Mouse (Mus musculus): ENCODE measurements around the gene Meis3.

Meis3 gene

GRCm38 (mm10) chr7:16208781-16209665, 34.1 kb downstream of the Meis3 start:
- peak in 1 of 2 experiments; percentile 16 for DNase-seq (ENCODE audit: low spot score in 2 of 2)

- peak in 1 of 2 experiments; percentile 22 for DNase-seq (ENCODE audit: low spot score in 2 of 2)
These were observed 36.0 kb downstream of the Meis3 start for GRCm38 (mm10) chr7:16210862-16211365.

GRCm38 (mm10) chr7:16213196-16213595, 38.3 kb downstream of the Meis3 start:
- peak in 1 of 2 experiments; percentile 15 for DNase-seq (ENCODE audit: low spot score in 2 of 2)

GRCm38 (mm10) chr7:16213986-16214385, 39.1 kb downstream of the Meis3 start:
- peak in 1 of 2 experiments; percentile 18 for DNase-seq (ENCODE audit: low spot score in 2 of 2)

- peak; percentile 96 to 97 for DNase-seq (ENCODE audit: low spot score in 2 of 2)
These were observed 46.8 kb downstream of the Meis3 start, which contains the start of gene Dhx34 for GRCm38 (mm10) chr7:16221582-16222272. Gene Dhx34 (minus strand): TSS chr7:16222037.

GRCm38 (mm10) chr7:16229869-16230268, 55.0 kb downstream of the Meis3 start:
- no peak for DNase-seq (ENCODE audit: low spot score in 2 of 2)
